Mouse (Mus musculus): ENCODE results near the gene Tmem104.

Tmem104 gene

DNA sequence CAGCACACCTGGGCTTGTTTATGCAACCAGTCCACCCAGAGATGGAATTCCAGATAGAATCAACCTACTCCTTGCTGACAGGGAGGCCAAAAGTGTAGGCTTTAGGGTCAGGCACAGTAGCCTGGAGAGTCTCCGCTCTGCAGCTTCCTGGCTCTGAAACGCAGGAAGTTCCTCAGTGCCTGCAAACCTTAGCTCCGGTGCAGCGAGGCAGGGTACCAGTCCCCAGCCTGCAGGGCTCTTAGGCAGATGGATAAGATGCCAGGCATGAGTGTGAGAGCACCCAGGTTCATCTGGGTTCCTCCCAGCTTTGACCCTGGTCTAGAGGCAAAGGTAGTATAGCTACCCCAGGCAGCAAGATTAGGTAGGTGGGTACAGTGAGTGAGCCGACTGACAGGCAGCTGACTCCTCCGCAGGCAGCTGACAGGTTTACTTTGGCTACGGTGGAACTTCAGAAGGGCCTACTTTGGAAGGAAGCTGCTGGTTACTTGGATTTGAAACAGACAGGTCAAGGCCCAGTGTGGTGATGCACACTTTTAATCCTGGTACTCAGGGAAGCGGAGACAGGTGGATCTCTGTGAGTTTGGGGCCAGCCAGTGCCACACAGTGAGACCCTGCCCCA, 19.5 kb upstream of the Tmem104 start:
- DNase-seq, result no peak

DNA sequence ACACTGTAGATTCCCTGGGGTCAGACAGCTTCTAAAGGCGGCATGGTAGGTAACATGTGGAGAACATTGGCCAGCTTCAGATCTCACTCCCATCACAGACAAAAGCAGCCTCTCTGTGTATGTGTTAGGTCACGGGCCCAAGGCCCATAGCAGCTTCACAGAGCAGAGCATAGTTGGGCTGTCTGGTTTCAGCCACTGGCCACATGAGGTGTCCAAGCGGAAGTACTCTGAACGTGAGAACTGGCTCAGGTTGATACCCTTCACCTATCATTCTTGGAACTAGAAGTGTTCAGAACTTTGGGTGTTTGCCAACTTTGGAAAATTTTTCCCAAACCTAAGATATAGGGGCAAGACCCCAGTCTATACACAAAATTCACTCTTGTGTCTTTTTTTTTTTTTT, 17.9 kb upstream of the Tmem104 start:
- DNase-seq, result no peak

GRCm38 (mm10) chr11:115171125-115171524, 16.2 kb upstream of the Tmem104 start:
- peak; percentile 85 for DNase-seq

GRCm38 (mm10) chr11:115172825-115173287, 14.4 kb upstream of the Tmem104 start:
- peak; percentile 78 for DNase-seq

DNA sequence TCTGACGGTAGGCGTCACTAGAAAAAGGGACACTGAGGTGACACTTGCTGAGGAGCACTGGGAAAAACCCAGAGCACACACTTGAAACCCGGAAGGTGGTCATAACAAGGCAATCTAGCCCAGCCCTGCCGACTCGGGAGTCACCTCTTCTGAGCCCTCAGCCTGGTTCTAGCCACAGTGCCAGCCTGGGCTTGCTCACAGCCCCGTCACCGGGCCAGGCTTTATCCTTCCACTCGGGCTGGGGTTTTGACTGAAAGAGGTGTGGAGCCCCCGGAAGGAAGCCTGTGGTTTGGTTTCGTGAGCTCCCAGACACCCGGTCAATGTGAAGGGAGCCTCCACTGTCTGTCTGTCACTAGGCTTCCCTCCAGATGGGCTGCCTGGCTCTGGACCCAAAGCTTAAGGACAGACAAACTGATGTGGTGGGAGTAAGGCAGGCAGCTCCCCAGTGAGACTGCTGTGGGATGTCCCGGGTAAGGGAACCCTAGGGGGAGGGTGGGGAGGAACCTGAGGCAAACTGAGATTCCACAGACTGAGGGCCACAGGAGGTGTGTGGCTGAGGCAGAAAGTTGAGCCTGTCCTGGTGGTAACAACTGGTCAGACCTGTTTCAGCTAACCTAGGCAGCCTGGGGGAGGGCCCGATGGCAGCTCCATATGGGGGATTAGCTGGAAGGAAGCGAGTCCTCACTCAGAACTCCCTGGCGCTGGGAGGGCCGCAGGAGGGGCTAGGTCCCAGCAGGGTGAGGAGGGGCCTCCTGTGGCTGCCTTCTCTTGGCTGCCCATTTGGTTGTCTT, 13.5 kb upstream of the Tmem104 start:
- peak; percentile 61 for DNase-seq

GRCm38 (mm10) chr11:115176399-115177190, 10.7 kb upstream of the Tmem104 start:
- no peak for DNase-seq

GRCm38 (mm10) chr11:115177559-115178195, 9.6 kb upstream of the Tmem104 start:
- DNase-seq, result peak; percentile 87

GRCm38 (mm10) chr11:115178766-115179165, 8.5 kb upstream of the Tmem104 start:
- DNase-seq, result peak; percentile 78

- DNase-seq, result no peak
Measured at GRCm38 (mm10) chr11:115179191-115179590, 8.1 kb upstream of the Tmem104 start.

DNA sequence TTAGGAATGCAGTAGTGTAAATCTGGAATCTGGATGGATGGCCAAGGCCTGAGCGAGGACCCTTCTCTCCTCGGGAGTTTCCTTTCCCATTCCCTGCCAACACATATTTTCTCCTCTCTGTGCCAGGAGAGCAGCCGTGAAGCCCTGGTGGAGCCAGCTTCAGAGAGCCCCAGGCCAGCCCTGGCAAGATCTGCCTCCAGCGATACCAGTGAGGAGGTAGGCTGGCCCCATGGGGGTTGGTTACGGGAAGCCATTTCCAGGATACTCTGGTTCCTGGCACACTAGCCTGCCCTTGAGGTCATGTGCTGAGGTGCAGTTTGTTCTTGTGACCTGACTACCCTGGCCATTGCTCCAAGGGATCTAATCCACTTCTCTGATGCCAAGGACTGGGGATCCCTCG, 7.4 kb upstream of the Tmem104 start:
- peak; percentile 82 for DNase-seq

- DNase-seq, result peak; percentile 71
Measured at GRCm38 (mm10) chr11:115181913-115182638, 5.2 kb upstream of the Tmem104 start.

DNA sequence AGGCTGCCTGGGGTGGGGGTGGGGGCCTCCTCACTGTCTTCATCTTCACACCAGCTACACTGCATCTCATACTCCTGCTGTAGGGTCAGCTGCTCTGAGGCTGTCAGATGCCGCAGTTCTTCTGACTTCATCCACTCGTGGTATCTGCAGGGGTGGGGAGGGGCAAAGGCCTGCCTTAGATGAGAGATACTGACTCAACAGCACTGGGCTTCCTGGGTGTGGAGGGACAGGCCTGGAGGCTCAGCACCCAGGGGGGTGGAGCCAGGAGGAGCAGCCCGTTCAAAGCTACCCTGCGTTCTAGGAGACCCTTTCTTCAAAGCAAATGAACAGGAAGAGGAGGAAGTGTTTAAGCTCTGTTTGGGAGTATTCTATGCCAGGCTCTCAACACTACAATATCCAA, 2.3 kb upstream of the Tmem104 start:
- DNase-seq, result no peak

- no peak for DNase-seq
Measured at GRCm38 (mm10) chr11:115187693-115188092, 406 bp downstream of the Tmem104 start, which contains the start of gene Nat9. Gene Nat9, minus strand, starts transcription at chr11:115187859.

- no peak for DNase-seq
Measured at GRCm38 (mm10) chr11:115188539-115189231, 1.4 kb downstream of the Tmem104 start.

GRCm38 (mm10) chr11:115189304-115189703, 2.0 kb downstream of the Tmem104 start:
- no peak for DNase-seq

DNA sequence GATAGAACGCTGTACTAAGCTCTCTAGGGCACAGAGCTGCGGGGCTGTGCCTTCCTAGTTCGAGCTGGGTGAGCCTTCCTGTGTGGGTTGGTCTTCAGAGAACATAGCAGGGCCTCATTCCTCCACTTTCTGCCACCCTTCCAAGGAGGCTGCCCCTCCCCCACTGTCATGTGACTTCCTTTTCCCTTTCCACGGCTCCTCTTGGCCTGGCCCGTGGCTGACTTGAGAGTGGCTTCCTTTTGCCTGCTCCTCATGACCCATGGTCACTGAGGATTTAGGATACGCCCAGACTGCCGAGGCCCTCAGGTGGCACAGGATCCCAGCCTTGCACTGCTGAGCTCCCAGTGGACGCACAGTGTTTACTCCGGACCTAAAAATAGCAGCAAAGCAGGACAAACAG, 4.9 kb downstream of the Tmem104 start:
- DNase-seq, result peak; percentile 63

- DNase-seq, result no peak
Measured at GRCm38 (mm10) chr11:115194693-115195092, 7.4 kb downstream of the Tmem104 start.

DNA sequence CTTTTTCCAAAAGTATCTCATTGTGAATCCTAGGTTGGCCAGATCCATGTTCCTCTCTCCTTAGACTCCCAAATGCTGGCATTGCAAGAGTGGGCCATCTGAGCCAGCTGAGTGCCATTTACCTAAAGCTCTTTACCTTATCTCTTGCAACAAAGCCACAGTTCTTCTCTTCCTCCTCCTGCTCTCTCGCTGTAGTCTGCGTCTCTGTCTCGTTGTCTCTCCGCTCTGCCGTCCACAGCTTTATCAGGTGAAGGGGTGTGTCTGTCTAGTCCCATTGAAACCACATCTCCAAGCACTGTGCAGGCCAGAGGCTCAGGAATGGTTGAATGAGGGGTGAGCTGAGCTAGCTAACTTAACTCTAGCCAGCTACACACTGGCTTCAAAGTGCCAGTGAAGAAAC, 8.6 kb downstream of the Tmem104 start:
- no peak for DNase-seq

DNA sequence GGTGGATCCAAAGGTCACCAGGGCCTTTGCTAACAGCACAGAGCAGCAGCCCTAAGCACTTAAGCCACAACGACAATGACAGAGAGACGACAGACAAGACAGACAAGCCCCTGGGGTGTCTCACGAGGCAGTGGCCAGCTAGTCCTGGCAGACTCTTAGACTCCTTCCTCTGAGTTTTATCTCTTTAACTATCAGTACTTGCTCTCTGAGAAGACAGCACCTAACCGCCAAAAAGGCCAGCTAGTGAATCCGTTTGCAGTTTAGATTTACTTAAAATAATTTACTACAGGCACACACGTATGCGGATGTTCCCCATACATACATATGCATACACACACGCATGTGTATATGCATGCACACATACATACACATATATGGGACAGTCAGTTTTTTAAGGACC, 10.3 kb downstream of the Tmem104 start:
- no peak for DNase-seq

- DNase-seq, result no peak
Measured at GRCm38 (mm10) chr11:115198932-115199384, 11.7 kb downstream of the Tmem104 start.

DNA sequence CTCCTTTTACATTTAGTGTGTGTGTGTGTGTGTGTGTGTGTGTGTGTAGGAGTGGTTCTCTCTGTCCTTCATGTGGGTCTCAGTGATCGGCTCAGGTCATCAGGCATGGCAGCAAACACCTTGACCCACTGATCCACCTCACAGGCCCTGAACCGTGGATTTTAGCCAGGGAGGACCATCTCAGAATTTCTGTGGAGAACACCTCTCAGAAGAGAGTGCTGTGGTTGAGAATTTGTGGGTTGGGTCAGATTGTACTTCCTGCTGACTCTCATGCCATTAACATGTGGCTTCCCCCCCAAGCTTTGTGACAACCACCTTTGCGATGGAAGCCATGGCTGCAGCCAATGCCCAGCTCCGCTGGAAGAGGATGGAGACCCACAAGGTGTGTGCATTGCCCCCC, 13.2 kb downstream of the Tmem104 start:
- no peak for DNase-seq

- DNase-seq, result peak; percentile 55
Measured at GRCm38 (mm10) chr11:115202316-115202715, 15.0 kb downstream of the Tmem104 start.
